Mouse (Mus musculus) gastrocnemius, postnatal 4 days (tissue): ENCODE results near the gene Retreg3. TPM values are rescaled to one million over a fixed set of nuclear protein-coding genes. Genes with fewer than 3 reads are reported as not detected.
"Not testable (repeated sequence)": the region's sequence is repeated elsewhere in the genome, so short reads cannot be mapped to it uniquely, and the experiment has no call there.

ENCODE experiments used
- DNase-seq, 2 experiments: peaks; one replicate each; pipeline ENCODE4 v3.0.0; 2021 to 2022; ENCODE audit warnings: low spot score in 2 of 2, mixed read lengths in 2 of 2
- total RNA-seq, 2 experiments: library from RNA; stranded (reverse); gene quantifications; 2 replicates each; pipeline ENCODE4 v1.2.3; 2021

The Retreg3 gene
- total RNA-seq, 2 experiments from 2014 or later: 41.6 to 42.9 TPM

GRCm38 (mm10) chr11:101149178-101150105, 29.7 kb upstream of the Retreg3 start:
- peak in 1 of 2 experiments; percentile 63 for DNase-seq

- no peak for DNase-seq
These were observed 29.1 kb upstream of the Retreg3 start for GRCm38 (mm10) chr11:101148751-101149150.

- no peak for DNase-seq
These were observed 26.7 kb upstream of the Retreg3 start for GRCm38 (mm10) chr11:101146377-101146776.

GRCm38 (mm10) chr11:101143338-101144225, 23.9 kb upstream of the Retreg3 start:
- DNase-seq: no peak

GRCm38 (mm10) chr11:101142215-101142967, 22.7 kb upstream of the Retreg3 start:
- DNase-seq: no peak

- no peak for DNase-seq
These were observed 21.4 kb upstream of the Retreg3 start for GRCm38 (mm10) chr11:101141088-101141487.

- DNase-seq: no peak
These were observed 20.6 kb upstream of the Retreg3 start for GRCm38 (mm10) chr11:101140164-101140819.

GRCm38 (mm10) chr11:101138536-101139181, 19.0 kb upstream of the Retreg3 start:
- DNase-seq: no peak

- DNase-seq: no peak
These were observed 17.3 kb upstream of the Retreg3 start for GRCm38 (mm10) chr11:101137000-101137399.

- DNase-seq: no peak
These were observed 14.6 kb upstream of the Retreg3 start for GRCm38 (mm10) chr11:101134217-101134865.

- DNase-seq: no peak
These were observed 13.3 kb upstream of the Retreg3 start for GRCm38 (mm10) chr11:101133037-101133436.

- DNase-seq: peak in 1 of 2 experiments; percentile 45
These were observed 12.0 kb upstream of the Retreg3 start for GRCm38 (mm10) chr11:101131701-101132100.

- no peak for DNase-seq
These were observed 11.5 kb upstream of the Retreg3 start for GRCm38 (mm10) chr11:101131187-101131586.

- DNase-seq: peak; percentile 27 to 39
These were observed 10.5 kb upstream of the Retreg3 start for GRCm38 (mm10) chr11:101130056-101130756.

GRCm38 (mm10) chr11:101128996-101129577, 9.4 kb upstream of the Retreg3 start:
- no peak for DNase-seq

- DNase-seq: no peak
These were observed 7.4 kb upstream of the Retreg3 start for GRCm38 (mm10) chr11:101127075-101127474.

- not testable (repeated sequence) for DNase-seq
These were observed 5.3 kb upstream of the Retreg3 start for GRCm38 (mm10) chr11:101125008-101125407.

GRCm38 (mm10) chr11:101124494-101124893, 4.8 kb upstream of the Retreg3 start:
- not testable (repeated sequence) for DNase-seq
